Mouse (Mus musculus): Measurements from ENCODE around the gene Dohh.

Gene Dohh

GRCm38 (mm10) chr10:81422191-81422590 is 38.0 kb downstream of the Dohh start:
- in situ Hi-C loops (cut with MboI; ENCODE audit: low pct_unique_long_range_greater_than_20kb in 1 of 2, low sequenced_read_pairs in 2 of 2, unreplicated experiment in 1 of 2): no loop called here

GRCm38 (mm10) chr10:81422661-81423217 is 38.5 kb downstream of the Dohh start:
- in situ Hi-C loops (cut with MboI; ENCODE audit: low pct_unique_long_range_greater_than_20kb in 1 of 2, low sequenced_read_pairs in 2 of 2, unreplicated experiment in 1 of 2): no loop called here

- in situ Hi-C loops (cut with MboI; ENCODE audit: low pct_unique_long_range_greater_than_20kb in 1 of 2, low sequenced_read_pairs in 2 of 2, unreplicated experiment in 1 of 2): no loop called here
These were observed 39.4 kb downstream of the Dohh start for GRCm38 (mm10) chr10:81423476-81424245.

- in situ Hi-C loops (cut with MboI; ENCODE audit: low pct_unique_long_range_greater_than_20kb in 1 of 2, low sequenced_read_pairs in 2 of 2, unreplicated experiment in 1 of 2): no loop called here
These were observed 40.2 kb downstream of the Dohh start for GRCm38 (mm10) chr10:81424246-81425051.

- in situ Hi-C loops (cut with MboI; ENCODE audit: low pct_unique_long_range_greater_than_20kb in 1 of 2, low sequenced_read_pairs in 2 of 2, unreplicated experiment in 1 of 2): no loop called here
These were observed 41.1 kb downstream of the Dohh start for GRCm38 (mm10) chr10:81425236-81425850.

- in situ Hi-C loops (cut with MboI; ENCODE audit: low pct_unique_long_range_greater_than_20kb in 1 of 2, low sequenced_read_pairs in 2 of 2, unreplicated experiment in 1 of 2): no loop called here
These were observed 41.9 kb downstream of the Dohh start for GRCm38 (mm10) chr10:81426081-81426671.

- in situ Hi-C loops (cut with MboI; ENCODE audit: low pct_unique_long_range_greater_than_20kb in 1 of 2, low sequenced_read_pairs in 2 of 2, unreplicated experiment in 1 of 2): no loop called here
These were observed 42.7 kb downstream of the Dohh start for GRCm38 (mm10) chr10:81426897-81427296.

- in situ Hi-C loops (cut with MboI; ENCODE audit: low pct_unique_long_range_greater_than_20kb in 1 of 2, low sequenced_read_pairs in 2 of 2, unreplicated experiment in 1 of 2): no loop called here
These were observed 43.1 kb downstream of the Dohh start for GRCm38 (mm10) chr10:81427327-81427726.

GRCm38 (mm10) chr10:81427804-81428506 is 43.7 kb downstream of the Dohh start:
- in situ Hi-C loops (cut with MboI; ENCODE audit: low pct_unique_long_range_greater_than_20kb in 1 of 2, low sequenced_read_pairs in 2 of 2, unreplicated experiment in 1 of 2): no loop called here

GRCm38 (mm10) chr10:81428507-81428870 is 44.3 kb downstream of the Dohh start:
- in situ Hi-C loops (cut with MboI; ENCODE audit: low pct_unique_long_range_greater_than_20kb in 1 of 2, low sequenced_read_pairs in 2 of 2, unreplicated experiment in 1 of 2): no loop called here

- in situ Hi-C loops (cut with MboI; ENCODE audit: low pct_unique_long_range_greater_than_20kb in 1 of 2, low sequenced_read_pairs in 2 of 2, unreplicated experiment in 1 of 2): no loop called here
These were observed 44.9 kb downstream of the Dohh start for GRCm38 (mm10) chr10:81429092-81429491.

- in situ Hi-C loops (cut with MboI; ENCODE audit: low pct_unique_long_range_greater_than_20kb in 1 of 2, low sequenced_read_pairs in 2 of 2, unreplicated experiment in 1 of 2): no loop called here
These were observed 45.4 kb downstream of the Dohh start for GRCm38 (mm10) chr10:81429605-81430061.

- in situ Hi-C loops (cut with MboI; ENCODE audit: low pct_unique_long_range_greater_than_20kb in 1 of 2, low sequenced_read_pairs in 2 of 2, unreplicated experiment in 1 of 2): no loop called here
These were observed 46.1 kb downstream of the Dohh start for GRCm38 (mm10) chr10:81430141-81430830.

- in situ Hi-C loops (cut with MboI; ENCODE audit: low pct_unique_long_range_greater_than_20kb in 1 of 2, low sequenced_read_pairs in 2 of 2, unreplicated experiment in 1 of 2): no loop called here
These were observed 46.8 kb downstream of the Dohh start for GRCm38 (mm10) chr10:81430831-81431525.

GRCm38 (mm10) chr10:81431526-81432168 is 47.4 kb downstream of the Dohh start:
- in situ Hi-C loops (cut with MboI; ENCODE audit: low pct_unique_long_range_greater_than_20kb in 1 of 2, low sequenced_read_pairs in 2 of 2, unreplicated experiment in 1 of 2): no loop called here

GRCm38 (mm10) chr10:81432169-81432867 is 48.1 kb downstream of the Dohh start:
- in situ Hi-C loops (cut with MboI; ENCODE audit: low pct_unique_long_range_greater_than_20kb in 1 of 2, low sequenced_read_pairs in 2 of 2, unreplicated experiment in 1 of 2): no loop called here
